Mouse (Mus musculus) spleen, adult 2 months (tissue): Measurements from ENCODE around the gene Rcc2. TPM values are rescaled to one million over a fixed set of nuclear protein-coding genes. Genes with fewer than 3 reads are reported as not detected.

Experiments used
- DNase-seq, 2 experiments: peaks; one replicate each; pipeline versions ENCODE4 v3.0.0 to v3.0.0-alpha.2; 2012 to 2021; ENCODE audit warnings: low spot score in 2 of 2, low read depth in 1 of 2
- H3K27ac ChIP-seq: fragments of 200-500 bp; 2 replicates; pipeline ENCODE4 v1.5.1; 2012; ENCODE audit warnings: low read length, inconsistent platforms; ENCODE audit not compliant: insufficient read depth
- H3K27me3 ChIP-seq: fragments of 200-500 bp; 2 replicates; pipeline ENCODE4 v1.6.1; 2012; ENCODE audit warnings: mild to moderate bottlenecking, moderate library complexity, low read length, inconsistent platforms; ENCODE audit not compliant: control insufficient read depth, insufficient read depth
- H3K36me3 ChIP-seq: fragments of 200-500 bp; 2 replicates; pipeline ENCODE4 v1.6.1; 2012; ENCODE audit warnings: mild to moderate bottlenecking, low read length, inconsistent platforms; ENCODE audit not compliant: control insufficient read depth, insufficient read depth
- H3K4me1 ChIP-seq: fragments of 200-500 bp; 2 replicates; pipeline ENCODE4 v1.6.1; 2011; ENCODE audit warnings: inconsistent platforms; ENCODE audit not compliant: control insufficient read depth, insufficient read depth, insufficient read length
- H3K4me3 ChIP-seq: fragments of 200-500 bp; 2 replicates; pipeline ENCODE4 v1.5.1; 2011; ENCODE audit warnings: mild to moderate bottlenecking, inconsistent platforms; ENCODE audit not compliant: insufficient read depth, insufficient read length; ENCODE audit errors: extremely low read depth
- CTCF ChIP-seq: fragments of 200-500 bp; IDR thresholded peaks from 2 replicates; pipeline ENCODE4 v1.5.1; 2011; ENCODE audit warnings: mild to moderate bottlenecking, inconsistent platforms; ENCODE audit not compliant: insufficient read depth, insufficient read length, insufficient replicate concordance; ENCODE audit errors: extremely low read depth
- POLR2A ChIP-seq: fragments of 200-500 bp; IDR thresholded peaks from 2 replicates; pipeline ENCODE4 v1.6.1; 2011; ENCODE audit warnings: low read depth, low read length, inconsistent platforms
- WGBS: fragments of 180-500 bp; shearing (Covaris S2); methylation state at CpG from one replicate; pipeline ENCODE4 v1.1.7; 2018; 5-methylcytosine and 5-hydroxymethylcytosine counted together
- polyA plus RNA-seq: library from polyadenylated mRNA; depleted of rRNA; stranded (reverse); fragments of >200 nt; gene quantifications from 2 replicates; pipeline ENCODE4 v1.2.3, GENCODE M21; 2012

The Rcc2 gene
- polyA plus RNA-seq, 1 experiment: 86.9 TPM

- WGBS: 87% methylated on average over 10 of the region's 10 CpGs
- H3K4me3 ChIP-seq: no peak overlapping the region
Measured at GRCm38 (mm10) chr4:140709617-140710016, 9.3 kb downstream of the Rcc2 start.

DNA sequence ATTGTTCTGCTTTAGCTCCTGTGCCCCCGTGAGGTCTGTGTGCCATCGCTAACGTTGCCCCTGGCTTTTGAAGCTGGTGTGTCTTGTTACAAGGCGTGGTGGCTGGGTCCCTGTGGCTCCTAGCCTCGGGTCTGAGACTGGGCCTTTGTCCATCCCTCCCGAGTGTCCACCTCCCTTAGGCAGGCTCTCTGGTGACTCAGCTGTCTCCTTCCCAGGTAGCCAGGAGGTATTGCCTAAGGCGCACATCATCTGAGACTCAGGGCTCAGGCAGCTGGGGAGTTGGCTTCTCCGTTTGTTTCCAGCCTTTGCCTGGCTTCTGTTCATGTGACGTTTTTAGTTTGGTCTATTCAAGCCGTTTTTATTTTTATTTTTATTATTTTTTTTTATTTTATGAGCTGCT is 10.4 kb downstream of the Rcc2 start:
- Histone ChIP-seq H3K27me3 (no peaks in the 10 kb centered on the region), H3K36me3 (peaks cover 68% of the 10 kb centered on the region), H3K4me1 (no peaks in the 10 kb centered on the region), H3K4me3 (no peak overlapping the region), H3K27ac (no peak overlapping the region)
- no peak for DNase-seq
- 84% methylated on average over 10 of the region's 10 CpGs for WGBS
- TF ChIP-seq CTCF: no peak
- no peak for TF ChIP-seq POLR2A

More at GRCm38 (mm10) chr4:140709617-140710016, 9.3 kb downstream of the Rcc2 start:
- DNase-seq: no peak
- TF ChIP-seq POLR2A (no peak), CTCF (no peak)
- no peak overlapping the region for H3K27ac ChIP-seq
- no peaks in the 10 kb centered on the region for H3K4me1 ChIP-seq
- H3K36me3 ChIP-seq: peaks cover 60% of the 10 kb centered on the region
- H3K27me3 ChIP-seq: no peaks in the 10 kb centered on the region

DNA sequence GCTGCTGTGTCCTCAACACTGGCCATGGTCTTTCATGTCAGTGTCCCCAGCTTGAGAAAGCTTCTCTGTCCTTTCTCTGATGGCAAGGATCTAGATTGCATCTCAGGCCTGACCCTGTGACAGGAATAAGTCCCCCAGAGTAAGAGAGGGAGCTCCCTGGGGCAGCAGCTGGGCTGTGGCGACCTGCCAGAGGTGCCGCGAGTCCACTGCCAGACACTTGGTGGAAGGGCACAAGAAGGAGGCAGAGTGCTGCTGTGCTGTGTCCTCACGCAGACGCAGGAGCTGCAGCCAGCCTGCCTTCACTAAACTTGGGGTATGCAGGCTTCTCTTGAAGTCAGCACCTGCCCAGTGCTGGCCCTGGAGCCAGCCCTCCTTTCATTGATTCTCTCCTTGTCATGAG is 11.0 kb downstream of the Rcc2 start:
- WGBS: 73% methylated on average over 5 of the region's 5 CpGs

DNA sequence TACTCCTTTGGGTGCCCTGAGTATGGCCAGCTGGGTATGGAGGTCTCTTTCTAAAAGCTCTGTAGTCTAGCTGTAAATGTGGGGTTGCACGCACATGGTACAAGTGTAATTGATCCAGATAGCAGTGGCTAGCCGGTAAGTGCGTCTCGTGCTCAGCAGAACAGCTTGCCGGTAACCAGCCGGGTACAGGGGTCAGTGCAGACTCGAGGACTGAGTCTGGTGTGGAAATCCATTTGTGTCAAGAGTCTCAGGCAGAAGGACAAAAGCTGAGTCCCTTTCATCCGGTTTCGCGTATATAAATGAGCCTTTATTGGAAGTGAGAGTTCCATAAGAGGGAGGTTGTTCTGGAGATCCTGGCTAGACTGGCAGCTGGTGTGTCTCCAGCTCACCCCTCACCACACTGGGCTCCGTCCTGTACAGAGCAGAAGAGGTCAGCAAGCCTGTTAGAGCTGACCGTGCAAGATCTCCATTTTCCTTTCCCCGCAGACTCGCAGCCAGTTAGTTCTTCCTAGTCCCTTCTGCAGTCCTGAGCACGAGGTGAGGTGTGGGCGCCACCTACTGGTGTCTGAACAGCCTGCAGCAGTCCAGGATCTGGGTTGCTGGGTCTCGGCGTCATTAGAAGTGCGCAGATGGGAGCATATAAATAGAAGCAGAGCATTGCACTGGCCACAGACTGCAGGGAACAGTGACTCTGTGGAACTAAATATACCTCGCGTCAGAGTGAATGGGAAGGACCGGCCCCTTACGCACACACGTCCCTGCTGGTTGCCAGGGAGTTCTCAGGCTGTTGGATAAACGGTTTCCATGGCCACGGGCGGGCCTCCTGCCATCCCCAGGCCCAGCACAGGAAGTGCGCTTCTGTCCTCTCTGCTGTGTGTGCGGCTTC is 13.4 kb downstream of the Rcc2 start:
- H3K27ac ChIP-seq: no peak overlapping the region
- 64% methylated on average over 29 of the region's 29 CpGs for WGBS
- no peak overlapping the region for H3K4me3 ChIP-seq
- TF ChIP-seq POLR2A (no peak), CTCF (peak; percentile 98)
- no peaks in the 10 kb centered on the region for H3K4me1 ChIP-seq
- DNase-seq: peak; percentile 61 to 82
- H3K27me3 ChIP-seq: no peaks in the 10 kb centered on the region
- peaks cover 80% of the 10 kb centered on the region for H3K36me3 ChIP-seq

More for the DNA sequence above, 11.0 kb downstream of the Rcc2 start:
- H3K4me1 ChIP-seq: no peaks in the 10 kb centered on the region
- H3K27ac ChIP-seq: no peak overlapping the region
- H3K36me3 ChIP-seq: peaks cover 72% of the 10 kb centered on the region
- H3K4me3 ChIP-seq: no peak overlapping the region
- H3K27me3 ChIP-seq: no peaks in the 10 kb centered on the region
- no peak for DNase-seq
- TF ChIP-seq CTCF (no peak), POLR2A (no peak)

DNA sequence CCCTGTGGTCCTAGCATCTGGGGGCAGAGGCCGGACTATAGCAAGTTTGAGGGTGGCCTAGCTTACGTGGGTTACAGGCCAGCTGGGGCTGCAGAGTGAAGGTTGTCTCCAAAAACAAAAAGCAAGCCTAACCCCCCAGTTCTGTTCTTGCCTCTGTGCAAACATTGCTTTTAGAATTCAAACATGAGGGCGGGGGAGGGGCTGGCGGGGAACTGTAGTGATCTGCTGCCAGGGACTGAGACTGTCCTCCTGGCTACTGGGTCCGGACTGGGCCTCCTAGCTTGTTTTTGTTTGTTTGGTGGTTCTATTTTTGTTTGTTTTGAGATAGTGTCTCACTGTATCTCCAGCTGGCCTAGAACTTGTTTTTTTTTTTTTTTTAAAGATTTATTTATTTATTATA is 14.2 kb downstream of the Rcc2 start:
- peaks cover 75% of the 10 kb centered on the region for H3K36me3 ChIP-seq
- no peak overlapping the region for H3K27ac ChIP-seq
- DNase-seq: no peak
- H3K4me1 ChIP-seq: no peaks in the 10 kb centered on the region
- no peak for TF ChIP-seq CTCF
- no peak for TF ChIP-seq POLR2A
- H3K4me3 ChIP-seq: no peak overlapping the region
- no peaks in the 10 kb centered on the region for H3K27me3 ChIP-seq
- WGBS: 95% methylated on average over 5 of the region's 5 CpGs

DNA sequence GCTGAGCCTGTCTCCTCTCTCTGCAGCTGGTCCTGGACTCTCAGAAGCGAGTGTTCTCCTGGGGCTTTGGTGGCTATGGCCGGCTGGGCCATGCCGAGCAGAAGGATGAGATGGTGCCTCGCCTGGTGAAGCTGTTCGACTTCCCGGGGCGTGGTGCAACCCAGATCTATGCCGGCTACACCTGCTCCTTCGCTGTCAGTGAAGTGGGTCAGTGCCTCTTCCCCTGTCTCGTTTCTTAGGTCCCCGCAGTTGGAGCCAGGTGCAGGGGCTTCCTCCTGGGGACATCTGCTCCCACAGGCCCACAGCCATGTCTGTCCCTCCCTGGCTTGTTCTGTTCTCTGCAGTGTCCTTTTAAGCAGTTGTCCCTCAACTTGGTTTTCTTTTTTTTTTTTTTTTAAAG is 16.7 kb downstream of the Rcc2 start:
- H3K4me1 ChIP-seq: no peaks in the 10 kb centered on the region
- peaks cover 77% of the 10 kb centered on the region for H3K36me3 ChIP-seq
- H3K4me3 ChIP-seq: no peak overlapping the region
- TF ChIP-seq POLR2A (no peak), CTCF (no peak)
- DNase-seq: no peak
- WGBS: 85% methylated on average over 11 of the region's 11 CpGs
- H3K27me3 ChIP-seq: no peaks in the 10 kb centered on the region
- no peak overlapping the region for H3K27ac ChIP-seq

GRCm38 (mm10) chr4:140718436-140718835 is 18.1 kb downstream of the Rcc2 start:
- Histone ChIP-seq H3K27me3 (no peaks in the 10 kb centered on the region), H3K4me1 (no peaks in the 10 kb centered on the region), H3K4me3 (no peak overlapping the region), H3K27ac (no peak overlapping the region), H3K36me3 (peaks cover 68% of the 10 kb centered on the region)
- no peak for DNase-seq
- 90% methylated on average over 9 of the region's 9 CpGs for WGBS
- TF ChIP-seq POLR2A (no peak), CTCF (no peak)
